ENCODE assay signal across 15 mouse cellular contexts in genomic region chr14:31936581-31936980, GRCm38 (mm10).
"Had no signal": no experiment of that assay in that cellular context is flagged by ENCODE, and none has a peak within 500 bp of the region (broad histone marks: within the 10 kb centered on the region; RNA-seq: fewer than 3 reads in every experiment).

No protein-coding gene starts in this region.

- H3K4me2 ChIP-seq: liver, embryonic 11.5 days; liver, embryonic 13.5 days; liver, embryonic 15.5 days; neural tube, embryonic 12.5 days; stomach, embryonic 15.5 days had no signal

- ATAC-seq: liver, postnatal 0 days had no signal

- DNase-seq: liver, embryonic 13.5 days; liver, postnatal 0 days; lung, adult 2 months; lung, postnatal 10 days; right cerebral cortex, postnatal 14 days; thymus, adult 2 months; thymus, postnatal 25 days; thymus, postnatal 4 days had no signal

- H3K9ac ChIP-seq: liver, embryonic 13.5 days; liver, embryonic 15.5 days; liver, postnatal 0 days; neural tube, embryonic 12.5 days; stomach, embryonic 15.5 days had no signal

- H3K27me3 ChIP-seq: neural tube, embryonic 12.5 days; stomach, embryonic 15.5 days had no signal

- H3K4me3 ChIP-seq: liver, embryonic 13.5 days; liver, embryonic 15.5 days; megakaryocyte, embryonic 14.5 days; neural tube, embryonic 12.5 days; stomach, embryonic 15.5 days had no signal

- H3K27ac ChIP-seq: liver, embryonic 13.5 days; liver, embryonic 15.5 days; macrophage; neural tube, embryonic 12.5 days; stomach, embryonic 15.5 days; stomach, postnatal 0 days had no signal

- H3K9me3 ChIP-seq: liver, embryonic 13.5 days; liver, embryonic 15.5 days; megakaryocyte, embryonic 14.5 days; stomach, embryonic 15.5 days had no signal

- H3K36me3 ChIP-seq: liver, embryonic 13.5 days; liver, embryonic 15.5 days; neural tube, embryonic 12.5 days; stomach, embryonic 15.5 days had no signal

- H3K4me1 ChIP-seq: neural tube, embryonic 12.5 days had no signal
